ENCODE assay signal across 9 mouse cellular contexts in genomic region chr8:80029631-80030030, GRCm38 (mm10).
"Had no signal": no experiment of that assay in that cellular context is flagged by ENCODE, and none has a peak within 500 bp of the region (broad histone marks: within the 10 kb centered on the region; RNA-seq: fewer than 3 reads in every experiment).

No protein-coding gene starts in this region.

- DNase-seq: kidney, adult 9 months; kidney, postnatal 10 days; kidney, postnatal 4 days; lung, adult 2 months; lung, postnatal 36 days; midbrain, embryonic 14.5 days; right cerebral cortex, postnatal 14 days; thymus, adult 18-20 months; thymus, postnatal 25 days had no signal
